Mouse (Mus musculus): ENCODE measurements around the gene Tmem242.

The Tmem242 gene

DNA sequence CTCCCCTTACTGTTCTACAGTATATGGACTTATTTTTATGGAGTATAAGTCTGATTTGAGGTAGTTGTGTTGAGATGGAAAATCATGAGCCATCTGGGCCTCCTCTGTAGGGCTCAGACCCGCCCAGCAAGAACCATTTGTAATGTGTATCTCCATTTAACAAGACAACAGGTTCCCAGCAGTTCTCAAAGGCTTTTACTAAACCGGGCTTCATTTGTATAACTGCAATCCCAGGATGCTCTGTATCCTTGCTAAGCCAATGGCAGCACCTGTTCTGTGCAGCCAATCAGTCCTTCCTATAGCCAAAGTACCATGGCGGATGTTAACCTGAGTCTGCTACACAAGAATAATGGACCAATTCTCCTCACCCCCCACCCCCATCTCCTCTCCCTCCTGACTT, 23.5 kb downstream of the Tmem242 start:
- no peak for DNase-seq (ENCODE audit: low spot score)

GRCm38 (mm10) chr17:5414041-5414440, 26.0 kb downstream of the Tmem242 start:
- DNase-seq (ENCODE audit: low spot score), result no peak

GRCm38 (mm10) chr17:5413350-5413749, 26.7 kb downstream of the Tmem242 start:
- no peak for DNase-seq (ENCODE audit: low spot score)

- DNase-seq (ENCODE audit: low spot score), result no peak
These were observed 27.3 kb downstream of the Tmem242 start for GRCm38 (mm10) chr17:5412740-5413139.

DNA sequence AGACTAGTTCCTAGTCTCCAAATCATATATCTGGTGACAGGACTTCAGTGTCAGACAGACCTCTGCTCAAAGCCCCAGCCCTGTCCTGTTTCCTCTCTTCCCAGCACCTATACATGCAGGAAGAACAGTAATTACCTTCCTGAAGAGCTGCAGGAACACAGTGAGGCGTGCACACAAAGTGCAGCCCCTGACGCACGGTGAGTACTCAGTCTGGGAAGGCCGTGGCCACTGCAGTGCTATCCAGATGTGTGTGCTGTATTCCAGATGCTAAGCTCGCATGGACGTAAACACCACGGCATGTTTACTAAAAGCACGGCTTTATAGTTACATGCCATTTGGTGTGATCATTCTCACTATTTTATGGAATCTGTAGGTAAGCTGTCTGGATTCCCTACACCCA, 27.8 kb downstream of the Tmem242 start:
- DNase-seq (ENCODE audit: low spot score), result no peak

GRCm38 (mm10) chr17:5411205-5411604, 28.9 kb downstream of the Tmem242 start:
- DNase-seq (ENCODE audit: low spot score), result no peak

DNA sequence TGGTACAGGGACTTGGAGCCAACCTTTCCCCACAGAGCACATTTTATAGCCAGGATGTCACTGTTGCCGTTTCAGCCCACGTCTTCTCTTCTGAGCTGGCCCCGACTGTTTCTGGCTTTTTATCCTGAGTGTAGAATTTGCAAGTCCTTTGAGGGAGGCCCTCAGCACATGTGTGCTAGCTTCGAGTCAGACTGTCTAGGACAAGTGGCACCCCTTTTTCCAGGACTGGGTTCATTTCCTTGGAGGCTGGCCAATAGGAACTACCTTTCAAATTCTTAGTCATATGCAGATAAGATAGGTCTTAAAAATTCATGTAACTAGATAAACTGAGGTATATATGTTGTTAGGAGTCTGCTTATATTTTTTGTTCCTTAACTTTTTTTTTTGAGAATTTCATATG, 29.7 kb downstream of the Tmem242 start:
- no peak for DNase-seq (ENCODE audit: low spot score)

- peak; percentile 17 for DNase-seq (ENCODE audit: low spot score)
These were observed 33.0 kb downstream of the Tmem242 start for GRCm38 (mm10) chr17:5407030-5407429.

- DNase-seq (ENCODE audit: low spot score), result peak; percentile 21
These were observed 33.5 kb downstream of the Tmem242 start for GRCm38 (mm10) chr17:5406566-5406965.

DNA sequence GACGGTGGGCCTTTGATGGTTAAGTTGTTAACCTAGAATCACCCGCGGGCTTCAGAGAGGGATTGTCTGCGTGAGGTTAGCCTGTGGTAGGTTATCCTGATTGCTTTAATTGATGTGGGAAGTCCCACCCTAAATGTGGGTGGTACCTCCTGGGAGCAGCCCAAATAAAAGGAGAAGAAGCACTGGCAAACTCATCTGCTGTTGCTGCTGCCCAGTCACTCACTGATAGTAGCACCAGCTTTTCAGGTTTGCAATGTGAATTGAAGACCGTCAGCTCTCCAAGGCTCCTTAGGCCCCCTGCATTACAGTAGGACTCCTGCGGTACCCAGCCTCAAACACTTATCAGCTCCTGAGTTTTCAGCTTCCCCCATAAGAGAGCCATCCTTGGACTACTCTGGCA, 36.2 kb downstream of the Tmem242 start:
- DNase-seq (ENCODE audit: low spot score), result no peak

GRCm38 (mm10) chr17:5402624-5403023, 37.4 kb downstream of the Tmem242 start:
- DNase-seq (ENCODE audit: low spot score), result peak; percentile 87

- peak; percentile 80 for DNase-seq (ENCODE audit: low spot score)
These were observed 38.0 kb downstream of the Tmem242 start for GRCm38 (mm10) chr17:5402069-5402468.

- no peak for DNase-seq (ENCODE audit: low spot score)
These were observed 38.8 kb downstream of the Tmem242 start for GRCm38 (mm10) chr17:5401288-5401687.

GRCm38 (mm10) chr17:5400435-5401090, 39.5 kb downstream of the Tmem242 start:
- DNase-seq (ENCODE audit: low spot score), result no peak

DNA sequence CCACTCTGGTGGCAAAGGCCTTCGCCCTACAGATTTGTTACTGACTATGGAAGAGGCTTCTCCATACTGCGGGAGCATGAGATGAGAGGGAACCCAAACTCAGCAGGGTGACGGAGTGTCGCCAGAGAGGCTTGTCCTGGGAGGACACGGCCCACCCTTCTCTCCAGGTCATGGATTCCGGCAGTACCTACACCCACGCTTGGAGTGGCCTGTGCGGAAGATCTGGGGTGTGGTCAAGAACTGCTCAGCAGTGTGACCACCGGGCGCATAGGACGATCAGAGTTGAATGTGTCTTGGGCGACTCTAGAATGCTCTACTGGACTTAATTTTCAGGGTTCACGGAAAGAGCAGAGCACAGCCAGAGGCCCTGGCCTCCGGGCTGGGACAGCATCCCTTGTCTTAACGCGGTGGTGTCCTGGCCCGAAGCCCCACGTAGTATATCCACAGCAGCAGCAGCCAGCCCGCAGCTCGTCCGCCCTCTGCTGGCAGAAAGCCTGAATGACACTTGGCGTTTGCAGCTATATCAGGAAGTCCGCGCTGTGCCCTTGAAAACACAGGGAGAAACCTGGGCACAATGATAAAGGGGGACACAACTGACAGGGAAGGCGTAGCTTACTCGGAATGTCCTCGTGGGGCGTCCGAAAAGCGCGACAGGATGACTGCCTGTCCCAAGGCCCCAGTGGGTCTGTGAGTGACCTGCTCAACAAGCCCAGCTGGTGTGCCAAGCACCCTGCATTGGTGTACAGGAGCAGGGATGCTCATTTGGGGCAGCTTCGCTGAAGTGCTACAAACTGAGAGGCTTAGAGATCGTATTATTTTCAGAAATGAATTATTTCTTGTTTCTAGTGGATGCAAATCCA, 42.7 kb downstream of the Tmem242 start:
- peak; percentile 86 for DNase-seq (ENCODE audit: low spot score)

DNA sequence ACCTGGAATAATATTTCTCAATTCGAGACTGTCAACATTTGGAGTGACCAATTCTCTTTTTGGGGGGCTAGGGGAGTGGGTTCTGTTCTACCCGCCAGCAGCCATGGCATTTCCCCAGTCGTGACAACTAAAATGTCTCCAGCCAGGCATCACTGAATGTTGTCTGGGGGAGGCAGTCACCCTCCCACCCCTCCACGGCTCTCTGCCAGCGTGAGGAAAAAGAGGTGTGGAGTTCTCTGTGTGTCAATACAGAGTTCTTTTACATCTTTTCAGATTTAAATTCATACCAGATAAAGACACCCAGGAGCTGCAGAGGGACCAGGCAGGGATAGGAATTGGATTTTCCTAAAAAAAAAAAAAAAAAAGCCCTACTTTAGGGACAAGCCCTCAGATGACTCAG, 43.8 kb downstream of the Tmem242 start:
- no peak for DNase-seq (ENCODE audit: low spot score)

DNA sequence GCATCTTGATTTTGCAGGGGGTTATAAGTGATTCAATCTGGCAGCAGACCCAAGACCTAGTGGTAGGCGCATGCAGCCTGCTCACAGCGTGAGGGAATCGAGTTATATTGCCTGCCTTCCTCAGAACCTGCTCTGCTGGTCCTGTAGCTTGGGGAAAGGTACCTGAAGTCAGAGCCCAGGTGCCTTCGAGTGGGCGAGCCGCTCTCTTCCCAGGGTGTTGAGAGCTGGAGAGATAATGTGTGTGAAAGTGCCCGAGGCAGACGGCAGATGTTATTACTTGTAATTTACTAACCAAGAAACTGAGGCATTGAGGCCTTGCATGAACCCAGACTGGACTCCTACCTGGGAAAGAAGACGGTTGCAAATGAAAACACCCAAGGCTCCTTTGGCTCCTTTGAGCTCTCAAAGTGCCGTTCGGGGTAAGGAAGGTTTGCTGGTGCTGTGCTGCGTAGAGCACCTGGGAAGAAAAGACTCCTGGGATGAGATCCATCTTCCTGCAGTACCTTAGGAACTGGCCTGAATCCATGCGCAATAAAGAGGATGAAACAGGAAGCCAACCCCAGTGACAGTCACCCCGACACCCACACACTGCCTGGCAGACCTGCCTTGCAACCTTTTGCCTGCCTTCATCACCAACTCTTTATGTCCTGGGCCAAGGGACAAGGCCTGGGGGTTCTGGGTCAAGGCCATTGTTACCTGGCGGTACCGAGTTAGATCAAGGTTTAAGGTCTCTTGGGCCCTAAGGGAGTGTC, 44.4 kb downstream of the Tmem242 start:
- no peak for DNase-seq (ENCODE audit: low spot score)

DNA sequence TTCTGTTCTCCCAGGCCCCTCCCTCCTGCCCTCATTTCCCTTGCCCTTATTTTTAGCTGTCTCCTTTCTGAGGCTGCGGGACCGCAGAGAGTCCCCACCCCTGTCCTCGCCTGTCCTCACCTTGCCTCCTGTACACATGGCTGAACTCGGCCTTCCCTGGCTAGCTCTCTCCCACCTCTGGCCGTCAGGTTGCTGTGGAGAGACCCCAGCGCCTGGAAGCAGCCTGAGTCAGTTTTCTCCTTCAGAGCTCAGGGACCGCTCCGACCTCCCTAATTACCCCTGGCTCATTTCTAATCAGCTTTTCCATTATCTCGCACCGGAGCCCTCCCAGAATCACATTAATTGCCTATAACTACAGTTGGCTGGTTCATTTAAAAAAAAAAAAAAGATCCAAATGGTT, 49.4 kb downstream of the Tmem242 start:
- DNase-seq (ENCODE audit: low spot score), result no peak

DNA sequence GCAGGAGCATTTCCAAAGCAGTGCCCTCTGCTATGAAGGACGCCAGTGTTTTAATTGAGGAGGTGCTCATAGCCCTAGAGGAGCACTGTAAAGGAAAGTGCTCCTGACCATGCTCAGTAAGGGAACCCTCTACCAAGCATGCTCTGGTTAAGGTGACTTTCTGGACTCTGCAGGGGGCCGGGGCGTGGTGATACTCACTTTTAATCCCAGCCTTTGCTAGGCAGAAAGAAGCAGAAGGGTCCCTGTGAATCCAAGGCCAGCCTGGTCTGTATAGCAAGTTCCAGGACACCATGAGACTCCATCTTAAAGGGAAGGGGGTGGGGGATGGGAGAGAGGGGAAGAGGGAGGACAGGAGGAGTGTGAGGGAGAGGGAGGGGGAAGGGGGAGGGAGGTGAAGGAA, 51.7 kb downstream of the Tmem242 start:
- no peak for DNase-seq (ENCODE audit: low spot score)

DNA sequence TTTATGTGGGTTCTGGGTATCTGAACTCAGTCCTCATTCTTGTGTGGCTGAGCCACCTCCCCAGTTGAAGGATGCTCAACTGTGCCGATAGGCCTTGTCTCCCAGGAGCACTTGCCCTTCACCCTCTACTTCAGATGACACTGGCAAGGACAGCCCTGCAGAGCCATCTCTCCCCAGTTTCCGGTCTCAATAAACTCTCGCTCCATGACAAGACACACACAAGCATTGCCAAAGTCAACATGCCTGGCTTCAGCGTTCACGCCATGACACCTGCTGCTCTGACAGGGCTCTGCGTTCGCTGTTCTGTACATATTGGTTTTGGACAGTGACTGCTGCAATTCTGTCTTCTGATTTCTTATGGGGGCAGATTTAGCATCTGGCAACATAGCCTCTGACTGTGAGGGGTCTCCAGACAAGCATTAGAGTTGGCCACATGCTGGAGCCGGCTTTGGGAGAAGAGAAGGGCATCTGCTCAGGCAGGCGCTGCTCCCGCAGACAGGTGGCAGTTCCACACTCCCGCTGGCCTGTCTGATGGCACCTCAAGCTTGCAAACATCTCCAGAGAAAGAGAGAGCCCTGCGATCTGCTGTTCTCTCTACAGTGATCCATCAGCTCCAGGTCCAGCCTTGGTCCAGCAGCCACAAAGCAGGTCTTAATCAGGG, 53.0 kb downstream of the Tmem242 start:
- no peak for DNase-seq (ENCODE audit: low spot score)

DNA sequence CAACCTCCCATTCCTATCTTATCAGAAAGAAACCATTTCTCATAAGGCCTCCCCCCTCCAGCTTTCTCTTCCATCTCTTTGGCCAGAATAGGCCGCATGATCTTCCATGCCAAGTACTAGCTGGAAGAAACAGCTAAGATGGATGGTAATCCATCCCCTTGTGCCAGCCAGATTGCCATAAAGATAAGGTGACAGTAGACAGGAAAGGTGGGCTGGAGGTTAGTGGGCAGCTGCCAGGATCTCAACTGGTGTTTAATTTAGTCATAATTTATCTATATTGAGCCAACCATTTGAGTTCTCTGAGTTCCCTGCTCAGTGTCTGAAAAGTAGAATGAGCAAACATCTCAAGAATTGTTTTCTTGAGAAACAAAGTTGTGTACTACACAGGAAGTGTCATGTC, 54.4 kb downstream of the Tmem242 start:
- DNase-seq (ENCODE audit: low spot score), result no peak

GRCm38 (mm10) chr17:5377930-5378310, 62.1 kb downstream of the Tmem242 start:
- no peak for DNase-seq (ENCODE audit: low spot score)

Measured in MN1 (cell line).